11 mouse cellular contexts compared by ENCODE assay signal in the genomic region with DNA sequence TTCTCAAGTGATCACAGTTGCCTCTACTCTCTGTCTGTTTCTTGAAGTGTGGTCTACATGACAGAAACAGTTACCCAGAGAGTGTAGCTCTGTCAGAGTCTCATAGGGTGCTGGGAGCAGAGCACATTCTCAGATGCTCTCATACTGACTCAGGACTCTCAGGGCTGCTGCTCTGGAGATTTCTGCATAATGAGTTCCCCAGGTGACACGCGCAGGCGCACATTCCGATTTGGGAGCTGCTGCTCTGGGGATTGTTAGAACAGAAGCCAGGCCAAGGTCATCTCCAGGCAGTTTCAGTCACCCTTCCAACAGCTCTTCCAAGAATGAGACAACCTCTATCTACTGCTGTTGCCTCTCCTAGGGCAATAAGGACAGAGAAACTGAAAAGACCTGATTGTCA. TPM values are rescaled to one million over a fixed set of nuclear protein-coding genes. Genes with fewer than 3 reads are reported as not detected.
DNase-seq lines count a peak whose midpoint lies in the region; ATAC-seq lines count a peak whose summit lies in the region.
"Had no signal": no experiment of that assay in that cellular context is flagged by ENCODE, and none has a peak within 500 bp of the region (broad histone marks: within the 10 kb centered on the region; RNA-seq: fewer than 3 reads in every experiment).

No protein-coding gene starts in this region.

- 74% methylated on average over 4 of the region's 4 CpGs for WGBS in heart, embryonic 12.5 days

- intact Hi-C loops in left cerebral cortex, postnatal 14 days (cut with DNase I): no loop called here

- no peak overlapping the region for H3K4me3 ChIP-seq in heart, embryonic 12.5 days
- H3K4me3 ChIP-seq: neural tube, embryonic 15.5 days had no signal

- no peak overlapping the region for H3K4me2 ChIP-seq in heart, embryonic 12.5 days
- H3K4me2 ChIP-seq: neural tube, embryonic 15.5 days had no signal

- ATAC-seq in heart, embryonic 12.5 days (ENCODE audit: insufficient number of reproducible peaks, low FRiP score): no peak

- peak overlapping the region; percentile 53; the same call in 1 of the 2 replicates for H3K27ac ChIP-seq in heart, embryonic 12.5 days (ENCODE audit: poor library complexity, severe bottlenecking)
- H3K27ac ChIP-seq: liver, embryonic 14.5 days; neural tube, embryonic 15.5 days had no signal

- H3K9me3 ChIP-seq in heart, embryonic 12.5 days (replicated peaks): no peaks in the 10 kb centered on the region
- H3K9me3 ChIP-seq: G1E; neural tube, embryonic 15.5 days had no signal

- peaks cover 20% of the 10 kb centered on the region for H3K4me1 ChIP-seq in heart, embryonic 12.5 days (replicated peaks)

- no peak overlapping the region for H3K9ac ChIP-seq in heart, embryonic 12.5 days
- H3K9ac ChIP-seq: liver, embryonic 14.5 days; neural tube, embryonic 15.5 days had no signal

- peak; percentile 58 for DNase-seq in kidney, adult 11 months
- DNase-seq in kidney, postnatal 4 days: no peak
- peak; percentile 87 for DNase-seq in adrenal gland, adult 8-10 months
- DNase-seq in kidney, postnatal 14 days: peak; percentile 40
- no peak for DNase-seq in right cerebral cortex, postnatal 4 days
- DNase-seq in frontal cortex, postnatal 25 days (ENCODE audit: low spot score in 2 of 2): no peak
- DNase-seq in left cerebral cortex, postnatal 14 days (ENCODE audit: low spot score in 2 of 2): no peak

- H3K27me3 ChIP-seq in heart, embryonic 12.5 days (replicated peaks): no peaks in the 10 kb centered on the region
- H3K27me3 ChIP-seq: neural tube, embryonic 15.5 days had no signal

- no peaks in the 10 kb centered on the region for H3K36me3 ChIP-seq in heart, embryonic 12.5 days
- H3K36me3 ChIP-seq: neural tube, embryonic 15.5 days had no signal

RNA-seq across cellular contexts. Expression of a gene that starts 3.2 kb away (rescaled TPM):
- total RNA-seq in adrenal gland, adult 8-10 months (2022): 10 to 100 TPM; 31.9 to 36.6 (median 33.9) TPM
- polyA plus RNA-seq in heart, embryonic 12.5 days (2016; fragmentation: Nextera tagmentation; extraction: Ambion mirVana): 34.6 and 37.0 TPM in 2 replicates
- 10 to 100 TPM; 19.2 to 24.0 TPM for total RNA-seq in left cerebral cortex, postnatal 14 days (2021)

RNA-seq across cellular contexts. Expression of a gene that starts 43.0 kb away (rescaled TPM):
- total RNA-seq in adrenal gland, adult 8-10 months (2022): 100 to 1,000 TPM; 124 to 194 (median 185) TPM
- 57.7 and 63.4 TPM in 2 replicates for polyA plus RNA-seq in heart, embryonic 12.5 days (2016; fragmentation: Nextera tagmentation; extraction: Ambion mirVana)
- 100 to 1,000 TPM; 441 to 446 TPM for total RNA-seq in left cerebral cortex, postnatal 14 days (2021)

Comparison
In these comparisons a context has a peak if more than half of its experiments do, and no peak if none do; other contexts are left out.
1. DNase-seq: peak in kidney, adult 11 months (single experiment), adrenal gland, adult 8-10 months (single experiment) and kidney, postnatal 14 days (single experiment); none in kidney, postnatal 4 days (0 of 2), right cerebral cortex, postnatal 4 days (single experiment), frontal cortex, postnatal 25 days (0 of 2) and left cerebral cortex, postnatal 14 days (0 of 2).